Mouse (Mus musculus): ENCODE results near the gene Ntrk2. TPM values are rescaled to one million over a fixed set of nuclear protein-coding genes. Genes with fewer than 3 reads are reported as not detected.

Gene Ntrk2
- total and polyA plus RNA-seq, 2 experiments from 2014 or later, result 160 to 233 TPM

DNA sequence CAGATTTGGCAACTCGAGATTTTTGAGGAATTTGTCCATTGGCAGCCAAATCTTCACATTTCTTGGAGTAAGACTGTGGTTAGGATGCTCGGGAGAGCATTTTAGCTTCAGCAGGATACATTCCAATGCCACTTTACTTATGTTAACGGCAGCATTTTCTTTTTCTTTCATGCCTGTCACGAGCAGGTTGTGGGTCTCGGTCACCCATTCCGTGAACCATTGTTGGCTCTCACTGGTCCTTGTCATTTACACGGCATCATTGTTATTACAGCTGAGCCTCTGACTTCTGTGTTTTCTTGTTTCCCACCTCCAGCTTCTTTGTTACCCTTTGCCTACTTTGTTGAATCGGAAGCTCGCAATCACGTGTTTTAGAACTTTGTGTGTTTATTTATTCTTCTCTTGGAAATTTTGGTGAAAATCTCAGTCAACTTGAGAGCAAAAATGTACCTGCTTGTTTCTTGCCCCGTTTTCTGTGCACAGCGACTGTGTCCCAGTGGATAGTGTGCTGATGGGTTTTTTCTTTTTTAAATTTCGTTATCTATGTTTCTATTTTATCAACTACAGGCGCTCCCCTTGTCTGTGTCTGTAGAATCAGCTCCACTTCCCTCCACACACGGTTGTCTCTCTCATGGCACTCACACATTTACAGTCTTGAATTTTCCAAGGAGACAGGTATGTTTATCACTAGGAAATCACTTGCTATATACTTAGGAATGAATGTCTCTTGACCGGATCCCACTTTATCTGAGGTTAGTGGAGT lies 375.0 kb downstream of the Ntrk2 start:
- no peaks in the 10 kb centered on the region for H3K36me3 ChIP-seq (ENCODE audit: insufficient read depth, low read length)
- H3K27ac ChIP-seq, result peak overlapping the region; percentile 70
- WGBS, result 39% methylated on average over 16 of the region's 16 CpGs
- H3K9me3 ChIP-seq (ENCODE audit: low read length), result no peaks in the 10 kb centered on the region
- peaks cover 8% of the 10 kb centered on the region; the same call in 1 of the 2 replicates for H3K4me1 ChIP-seq (ENCODE audit: insufficient read depth, low read length)
- no peaks in the 10 kb centered on the region for H3K27me3 ChIP-seq (ENCODE audit: insufficient read depth, low read length)
- H3K4me3 ChIP-seq (ENCODE audit: low read length), result no peak overlapping the region
- no peak for TF ChIP-seq CTCF (IDR thresholded peaks at IDR 0.05; ENCODE audit: low read depth)
- ATAC-seq (no peak), DNase-seq (ENCODE audit: low spot score) (no peak)
- H3K4me2 ChIP-seq (ENCODE audit: low read depth, low read length), result peak overlapping the region; percentile 34
- H3K9ac ChIP-seq (replicated peaks; ENCODE audit: low read length), result no peak overlapping the region

DNA sequence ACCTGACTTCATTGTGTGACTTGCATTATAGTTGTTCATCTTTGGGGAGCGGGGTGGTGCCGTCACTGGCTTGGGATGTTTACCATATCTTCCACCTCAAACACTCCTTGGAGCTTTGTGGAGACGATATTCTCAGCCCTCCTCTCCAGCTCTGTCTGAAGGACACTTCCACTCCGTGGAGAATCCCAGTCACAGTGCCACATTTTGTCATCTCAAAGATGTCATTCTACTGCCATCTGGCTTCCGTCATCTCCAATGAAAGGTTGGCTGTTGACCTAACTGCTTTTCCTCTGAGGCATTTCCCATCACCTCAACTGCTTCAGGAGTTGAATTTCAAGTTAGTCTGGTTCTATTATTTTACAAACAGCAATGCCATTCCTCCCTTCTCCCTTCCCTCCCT lies 376.3 kb downstream of the Ntrk2 start:
- no peak overlapping the region for H3K27ac ChIP-seq
- no peak overlapping the region for H3K9ac ChIP-seq (replicated peaks; ENCODE audit: low read length)
- 40% methylated on average over 5 of the region's 5 CpGs for WGBS
- H3K27me3 ChIP-seq (ENCODE audit: insufficient read depth, low read length), result no peaks in the 10 kb centered on the region
- peaks cover 8% of the 10 kb centered on the region; the same call in 1 of the 2 replicates for H3K4me1 ChIP-seq (ENCODE audit: insufficient read depth, low read length)
- no peak overlapping the region for H3K4me3 ChIP-seq (ENCODE audit: low read length)
- H3K36me3 ChIP-seq (ENCODE audit: insufficient read depth, low read length), result no peaks in the 10 kb centered on the region
- TF ChIP-seq CTCF (IDR thresholded peaks at IDR 0.05; ENCODE audit: low read depth), result peak; percentile 75
- ATAC-seq, result peak; percentile 78
- H3K9me3 ChIP-seq (ENCODE audit: low read length), result no peaks in the 10 kb centered on the region
- DNase-seq (ENCODE audit: low spot score), result peak; percentile 86
- no peak overlapping the region for H3K4me2 ChIP-seq (ENCODE audit: low read depth, low read length)

Other genes with a start within 250 kb of the Ntrk2 start
- 0.58 TPM in 1 of 2 replicates, not detected in the other for gene Slc28a3, start 195.7 kb upstream of the Ntrk2 start, total RNA-seq (2014; rRNA removed)
- 0.25 and 0.33 TPM in 2 replicates for gene Slc28a3, start 195.7 kb upstream of the Ntrk2 start, polyA plus RNA-seq (2015; fragmentation: Nextera tagmentation; extraction: Ambion mirVana)